Mouse (Mus musculus): ENCODE measurements around the gene Ulk1.

Ulk1 gene

GRCm38 (mm10) chr5:110809667-110810325 lies at the start of gene Ulk1:
TSS of gene Ulk1 (minus strand) at chr5:110810097.
- peak; percentile 100 for DNase-seq

- peak; percentile 99 for DNase-seq
These were observed 49.2 kb upstream of the Ulk1 start for GRCm38 (mm10) chr5:110859013-110859650.

- peak; percentile 93 for DNase-seq
These were observed 47.2 kb upstream of the Ulk1 start for GRCm38 (mm10) chr5:110857091-110857490.

- peak; percentile 35 for DNase-seq
These were observed 43.1 kb upstream of the Ulk1 start for GRCm38 (mm10) chr5:110852990-110853389.

- peak; percentile 90 for DNase-seq
These were observed 31.4 kb upstream of the Ulk1 start for GRCm38 (mm10) chr5:110841046-110841862.

- peak; percentile 90 for DNase-seq
These were observed 30.6 kb upstream of the Ulk1 start for GRCm38 (mm10) chr5:110840465-110840864.

- peak; percentile 100 for DNase-seq
These were observed 29.9 kb upstream of the Ulk1 start, which contains the start of the genes Hscb and Chek2 for GRCm38 (mm10) chr5:110839678-110840365. TSS of gene Hscb (minus strand) at chr5:110839777. TSS of gene Chek2 (plus strand) at chr5:110839979.

GRCm38 (mm10) chr5:110839038-110839677 lies 29.3 kb upstream of the Ulk1 start:
- no peak for DNase-seq

- peak; percentile 76 for DNase-seq
These were observed 28.1 kb upstream of the Ulk1 start for GRCm38 (mm10) chr5:110838016-110838415.

GRCm38 (mm10) chr5:110835959-110836358 lies 26.1 kb upstream of the Ulk1 start:
- DNase-seq, result peak; percentile 96

GRCm38 (mm10) chr5:110831036-110831720 lies 21.3 kb upstream of the Ulk1 start:
- DNase-seq, result peak; percentile 67

GRCm38 (mm10) chr5:110827576-110827975 lies 17.7 kb upstream of the Ulk1 start:
- no peak for DNase-seq

- peak; percentile 73 for DNase-seq
These were observed 17.0 kb upstream of the Ulk1 start for GRCm38 (mm10) chr5:110826781-110827495.

GRCm38 (mm10) chr5:110824421-110824820 lies 14.5 kb upstream of the Ulk1 start:
- peak; percentile 73 for DNase-seq

- DNase-seq, result peak; percentile 96
These were observed 853 bp downstream of the Ulk1 start for GRCm38 (mm10) chr5:110808821-110809666.

GRCm38 (mm10) chr5:110808061-110808631 lies 1.8 kb downstream of the Ulk1 start:
- peak; percentile 99 for DNase-seq

- peak; percentile 92 for DNase-seq
These were observed 2.4 kb downstream of the Ulk1 start for GRCm38 (mm10) chr5:110807453-110807852.

GRCm38 (mm10) chr5:110806676-110807075 lies 3.2 kb downstream of the Ulk1 start:
- peak; percentile 94 for DNase-seq

- no peak for DNase-seq
These were observed 3.7 kb downstream of the Ulk1 start for GRCm38 (mm10) chr5:110806154-110806553.

All from heart, adult 11 months (tissue).